Mouse (Mus musculus): ENCODE results near the gene Zfp174.

DNA sequence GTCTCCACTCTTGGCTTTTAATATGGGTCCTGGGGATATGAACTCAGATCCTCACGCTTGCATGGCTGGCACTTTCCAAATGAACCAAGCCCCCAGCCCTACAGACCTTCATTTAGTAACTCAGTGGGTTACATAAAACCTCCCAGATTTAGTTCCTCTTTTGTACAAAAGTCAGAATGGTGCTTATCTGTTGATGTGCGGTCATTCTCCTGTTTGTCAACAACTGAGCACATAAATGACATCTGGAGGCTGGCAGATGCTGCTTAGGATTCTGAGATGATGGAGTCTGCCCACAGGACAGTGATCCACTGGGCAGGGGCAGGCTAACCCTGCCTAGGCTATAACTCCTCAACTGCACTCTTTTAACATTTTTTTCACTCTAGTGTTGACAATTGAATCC lies 17.3 kb upstream of the Zfp174 start:
- TF ChIP-seq CTCF (IDR thresholded peaks at IDR 0.05) (no peak), POLR2A (IDR thresholded peaks at IDR 0.05; ENCODE audit: insufficient read depth, low read depth, low read length) (no peak)

Measured in heart, adult 2 months (tissue).